In genomic region chr13:46268815-46269445, GRCm38 (mm10) we compare ENCODE assay signal across 9 mouse cellular contexts. TPM values are rescaled to one million over a fixed set of nuclear protein-coding genes. Genes with fewer than 3 reads are reported as not detected.
DNase-seq lines count a peak whose midpoint lies in the region; ATAC-seq and TF ChIP-seq lines count a peak whose summit lies in the region.
"Had no signal": no experiment of that assay in that cellular context is flagged by ENCODE, and none has a peak within 500 bp of the region (broad histone marks: within the 10 kb centered on the region; RNA-seq: fewer than 3 reads in every experiment).

No protein-coding gene starts in this region.

- no peak for TF ChIP-seq EP300 in lung, postnatal 0 days (IDR thresholded peaks at IDR 0.05)

- no peaks in the 10 kb centered on the region for H3K36me3 ChIP-seq in heart, embryonic 11.5 days (ENCODE audit: control insufficient read depth, insufficient read depth, low read length)
- no peaks in the 10 kb centered on the region for H3K36me3 ChIP-seq in lung, postnatal 0 days (ENCODE audit: insufficient read depth, low read length)
- H3K36me3 ChIP-seq in stomach, embryonic 15.5 days, result no peaks in the 10 kb centered on the region

- no peaks in the 10 kb centered on the region for H3K9me3 ChIP-seq in heart, embryonic 11.5 days (replicated peaks; ENCODE audit: control insufficient read depth, low read length)
- H3K9me3 ChIP-seq in lung, postnatal 0 days (ENCODE audit: low read length), result no peaks in the 10 kb centered on the region
- H3K9me3 ChIP-seq in stomach, embryonic 15.5 days, result no peaks in the 10 kb centered on the region

- H3K27me3 ChIP-seq in heart, embryonic 11.5 days (ENCODE audit: control insufficient read depth, insufficient read depth, low read length), result no peaks in the 10 kb centered on the region
- no peaks in the 10 kb centered on the region for H3K27me3 ChIP-seq in lung, postnatal 0 days (replicated peaks; ENCODE audit: insufficient read depth, low read length)
- no peaks in the 10 kb centered on the region for H3K27me3 ChIP-seq in stomach, embryonic 15.5 days (replicated peaks)

- H3K4me3 ChIP-seq in heart, embryonic 11.5 days (ENCODE audit: low read depth, low read length), result no peak overlapping the region
- no peak overlapping the region for H3K4me3 ChIP-seq in lung, postnatal 0 days (ENCODE audit: low read depth, low read length)
- H3K4me3 ChIP-seq in stomach, embryonic 15.5 days (replicated peaks), result no peak overlapping the region
- H3K4me3 ChIP-seq: erythroblast, embryonic 14.5 days had no signal

- DNase-seq in heart, adult 11 months, result peak; percentile 89
- peak; percentile 90 for DNase-seq in brain, embryonic 14.5 days (ENCODE audit: low read depth)
- DNase-seq in frontal cortex, adult 2 months (ENCODE audit: extremely low spot score in 1 of 2, low spot score in 1 of 2), result peak; percentile 40 to 67
- DNase-seq in layer of hippocampus, adult 18-20 months (ENCODE audit: low spot score in 2 of 2), result peak; percentile 25 to 75
- peak; percentile 45 for DNase-seq in lung, postnatal 0 days (ENCODE audit: low spot score)
- no peak for DNase-seq in embryo, embryonic 10 days (ENCODE audit: low spot score)

- WGBS in heart, embryonic 11.5 days (ENCODE audit: insufficient replicate concordance), result 56% methylated on average over 7 of the region's 7 CpGs
- 28% methylated on average over 7 of the region's 7 CpGs for WGBS in lung, postnatal 0 days
- 39% methylated on average over 7 of the region's 7 CpGs for WGBS in stomach, embryonic 15.5 days

- TF ChIP-seq CTCF in brain, embryonic 14.5 days (IDR thresholded peaks at IDR 0.05; ENCODE audit: borderline replicate concordance, extremely low read depth, insufficient read depth, insufficient read length), result no peak
- TF ChIP-seq CTCF in lung, postnatal 0 days (IDR thresholded peaks at IDR 0.05), result no peak

- H3K4me1 ChIP-seq in heart, embryonic 11.5 days (ENCODE audit: control insufficient read depth, insufficient read depth, low read length), result peaks cover 11% of the 10 kb centered on the region
- H3K4me1 ChIP-seq in lung, postnatal 0 days (ENCODE audit: insufficient read depth, low read depth, low read length), result peaks cover 9% of the 10 kb centered on the region; the same call in 1 of the 2 replicates
- peaks cover 13% of the 10 kb centered on the region for H3K4me1 ChIP-seq in stomach, embryonic 15.5 days

- no peak overlapping the region for H3K27ac ChIP-seq in heart, embryonic 11.5 days (ENCODE audit: low read depth, low read length)
- H3K27ac ChIP-seq in lung, postnatal 0 days (ENCODE audit: low read length), result peak overlapping the region; percentile 8; the same call in 1 of the 2 replicates
- H3K27ac ChIP-seq in stomach, embryonic 15.5 days, result peak overlapping the region; percentile 70

- no peak overlapping the region for H3K9ac ChIP-seq in heart, embryonic 11.5 days (ENCODE audit: low read depth, low read length)
- H3K9ac ChIP-seq in lung, postnatal 0 days (replicated peaks; ENCODE audit: low read depth), result no peak overlapping the region
- H3K9ac ChIP-seq in stomach, embryonic 15.5 days, result no peak overlapping the region

- no peak for TF ChIP-seq POLR2A in brain, embryonic 14.5 days (IDR thresholded peaks at IDR 0.05; ENCODE audit: borderline replicate concordance, extremely low read depth, insufficient read depth, insufficient read length, poor library complexity, severe bottlenecking)

- no peak for ATAC-seq in heart, embryonic 11.5 days (replicated peaks; ENCODE audit: insufficient number of reproducible peaks, low FRiP score, low TSS enrichment)
- ATAC-seq in lung, postnatal 0 days, result peak; percentile 22; the same call in 1 of the 2 replicates
- peak; percentile 47; the same call in 1 of the 2 replicates for ATAC-seq in stomach, embryonic 15.5 days (ENCODE audit: insufficient read depth, low FRiP score, low read depth)

- no peak overlapping the region for H3K4me2 ChIP-seq in heart, embryonic 11.5 days
- no peak overlapping the region for H3K4me2 ChIP-seq in lung, postnatal 0 days (replicated peaks; ENCODE audit: low read depth, low read length)
- H3K4me2 ChIP-seq in stomach, embryonic 15.5 days, result no peak overlapping the region

RNA-seq across cellular contexts. Expression of gene Stmnd1, which starts 4.6 kb away (rescaled TPM):
- polyA plus RNA-seq in heart, embryonic 11.5 days (2014; fragmentation: Nextera tagmentation; extraction: Ambion mirVana), result 0.72 TPM in 1 of 2 replicates, not detected in the other
- not detected in 2 replicates for polyA plus RNA-seq in brain, embryonic 14.5 days (2012; rRNA removed)
- polyA plus RNA-seq in frontal cortex, adult 2 months (2012; rRNA removed), result 0.08 TPM in 1 of 2 replicates, not detected in the other
- not detected for total RNA-seq in layer of hippocampus, adult 18-20 months (2021)
- polyA plus RNA-seq in lung, postnatal 0 days (2015; fragmentation: Nextera tagmentation; extraction: Ambion mirVana), result 4.2 and 6.0 TPM in 2 replicates
- polyA plus RNA-seq in stomach, embryonic 15.5 days (2015; fragmentation: Nextera tagmentation; extraction: Ambion mirVana), result 0.09 TPM in 1 of 2 replicates, not detected in the other
- polyA plus RNA-seq: erythroblast, embryonic 14.5 days had no signal
